Mouse (Mus musculus) megakaryocyte, embryonic 14.5 days (primary cell): Measurements from ENCODE around the gene Atxn10.

ENCODE experiments used
- FLI1 ChIP-seq: IDR thresholded peaks from 2 replicates; pipeline ENCODE4 v1.6.1; 2012; ENCODE audit warnings: low read length, inconsistent platforms, mixed read lengths
- GATA1 ChIP-seq: IDR thresholded peaks from 3 replicates; pipeline ENCODE4 v1.6.1; 2012; ENCODE audit warnings: mixed read lengths, low read length, inconsistent platforms, borderline replicate concordance

GRCm38 (mm10) chr15:85388696-85389095, 52.7 kb downstream of the Atxn10 start:
- no peak for TF ChIP-seq GATA1
- no peak for TF ChIP-seq FLI1
